Mouse (Mus musculus): ENCODE measurements around the gene Abca1.

DNA sequence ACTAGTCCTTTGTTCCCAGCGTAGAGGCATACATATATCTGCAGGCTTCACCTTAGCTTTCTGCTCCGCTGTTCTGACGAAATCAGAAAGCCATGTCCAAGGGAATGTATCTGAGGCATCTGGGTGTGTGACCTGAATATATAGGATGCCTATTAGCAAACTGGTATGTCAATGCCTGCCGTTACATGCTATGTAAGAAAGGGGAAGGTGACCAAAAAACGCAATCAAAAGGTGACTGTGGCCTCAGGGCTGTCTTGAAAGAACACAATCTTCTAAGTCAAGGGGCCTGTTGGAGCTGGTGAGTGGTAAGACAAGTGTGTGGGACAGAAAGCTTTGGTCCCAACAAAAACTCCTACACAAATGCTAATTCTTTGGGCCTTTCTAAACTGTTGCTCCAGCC lies 28.2 kb downstream of the Abca1 start:
- TF ChIP-seq CTCF (IDR thresholded peaks at IDR 0.05; ENCODE audit: low read depth, low read length) (no peak), POLR2A (IDR thresholded peaks at IDR 0.05; ENCODE audit: insufficient read depth, low read length) (no peak)
